Mouse (Mus musculus) induced T-regulatory cell, adult 2 months (primary cell): Measurements from ENCODE around the gene Rhox4f.
"Not testable (repeated sequence)": the region's sequence is repeated elsewhere in the genome, so short reads cannot be mapped to it uniquely, and the experiment has no call there.

Experiments
- DNase-seq: peaks from one replicate; pipeline ENCODE4 v3.0.0-alpha.2; 2012; ENCODE audit warnings: low read depth

The Rhox4f gene

DNA sequence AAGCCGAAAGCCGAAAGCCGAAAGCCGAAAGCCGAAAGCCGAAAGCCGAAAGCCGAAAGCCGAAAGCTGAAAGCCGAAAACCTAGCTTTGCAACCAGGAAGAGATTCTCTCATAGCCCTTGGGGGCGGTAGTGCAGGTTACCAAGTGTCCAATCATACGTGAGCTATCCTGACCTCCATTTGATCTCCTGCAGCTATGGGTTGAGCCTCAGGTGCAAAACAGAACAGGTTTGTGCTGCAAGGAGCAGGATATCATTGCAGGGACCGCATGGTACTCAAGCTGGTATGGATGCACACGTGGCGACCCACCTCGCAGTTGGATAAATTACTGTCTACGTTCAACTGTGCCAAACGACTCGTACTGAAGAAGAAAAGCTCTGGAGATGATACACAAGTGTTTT is at the start of gene Rhox4f:
Gene Rhox4f, minus strand, starts transcription at position 101 of the 400 bp plus-strand sequence.
- DNase-seq, result not testable (repeated sequence)

- DNase-seq, result not testable (repeated sequence)
Measured at GRCm38 (mm10) chrX:37651227-37651626, 43.7 kb upstream of the Rhox4f start, which contains the start of gene Rhox4g. Rhox4g (minus strand) TSS chrX:37651327.

GRCm38 (mm10) chrX:37643370-37643769 is 35.9 kb upstream of the Rhox4f start, which contains the start of gene Rhox2g:
Rhox2g (minus strand) TSS chrX:37643470.
- not testable (repeated sequence) for DNase-seq

DNA sequence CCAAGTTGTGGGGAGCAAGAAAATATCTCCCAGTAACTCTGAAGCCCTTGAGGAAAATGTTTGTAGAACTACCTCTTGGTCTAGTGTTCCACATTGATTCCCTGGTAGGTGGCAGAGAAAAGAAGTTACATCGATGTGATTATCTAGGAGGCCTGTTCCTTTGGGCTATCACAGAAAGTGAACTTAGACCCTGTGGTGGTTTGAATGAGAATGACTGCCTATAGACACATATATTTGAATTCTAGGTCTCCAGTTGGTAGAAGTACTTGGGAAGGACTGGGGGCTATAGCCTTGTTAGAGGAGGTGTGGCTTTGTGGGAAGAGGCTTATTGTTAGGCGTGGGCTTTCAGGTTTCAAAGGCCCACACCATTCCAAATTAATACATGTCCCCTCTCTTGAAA is 21.0 kb upstream of the Rhox4f start, which contains the start of gene Rhox3g:
Gene Rhox3g, minus strand, starts transcription at position 101 of the 400 bp plus-strand sequence.
- DNase-seq, result not testable (repeated sequence)

- DNase-seq, result not testable (repeated sequence)
Measured at GRCm38 (mm10) chrX:37580692-37581091, 26.8 kb downstream of the Rhox4f start, which contains the start of gene Rhox3f. Rhox3f (plus strand) TSS chrX:37580992.

DNA sequence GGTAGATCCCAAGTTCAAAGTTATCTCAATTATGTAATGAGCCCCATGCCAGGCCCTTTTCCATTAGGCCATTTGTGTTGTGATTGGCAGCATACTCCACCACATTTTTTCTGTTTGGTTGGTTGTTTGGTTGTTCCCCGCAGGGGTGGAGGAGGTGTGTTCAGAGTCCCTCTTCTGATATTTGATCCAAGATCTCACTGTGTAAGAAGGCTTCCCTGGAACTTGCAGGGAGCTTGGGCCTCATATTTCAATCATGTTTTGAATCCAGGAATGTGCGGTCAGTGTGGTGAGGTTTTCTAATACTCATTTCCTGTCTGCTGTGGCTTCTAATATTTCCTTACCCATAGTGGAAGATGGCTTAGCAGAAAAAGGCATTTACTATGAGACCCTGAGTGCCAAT is 34.9 kb downstream of the Rhox4f start:
- DNase-seq, result not testable (repeated sequence)

- not testable (repeated sequence) for DNase-seq
Measured at GRCm38 (mm10) chrX:37571105-37571504, 36.4 kb downstream of the Rhox4f start, which contains the start of gene Rhox2f. Rhox2f (plus strand) TSS chrX:37571405.

- DNase-seq, result not testable (repeated sequence)
Measured at GRCm38 (mm10) chrX:37557112-37557511, 50.4 kb downstream of the Rhox4f start, which contains the start of gene Rhox4e. Rhox4e (plus strand) TSS chrX:37557412.
